Mouse (Mus musculus) layer of hippocampus, adult 9-10 months (tissue): ENCODE data around the gene Cand1.
A peak's percentile ranks its signal among the peaks of the same experiment; 100 is the strongest.

Experiments used
- DNase-seq: peaks from one replicate; pipeline ENCODE4 v3.0.0; 2022; ENCODE audit warnings: low spot score

The Cand1 gene

GRCm38 (mm10) chr10:119211251-119211650 is 28.6 kb downstream of the Cand1 start:
- DNase-seq = no peak

GRCm38 (mm10) chr10:119206309-119206932 is 33.4 kb downstream of the Cand1 start:
- no peak for DNase-seq

GRCm38 (mm10) chr10:119205229-119205628 is 34.6 kb downstream of the Cand1 start:
- DNase-seq = no peak

GRCm38 (mm10) chr10:119204334-119204946 is 35.4 kb downstream of the Cand1 start:
- no peak for DNase-seq

- no peak for DNase-seq
Measured at GRCm38 (mm10) chr10:119199864-119200263, 40.0 kb downstream of the Cand1 start.

- no peak for DNase-seq
Measured at GRCm38 (mm10) chr10:119198186-119198880, 41.5 kb downstream of the Cand1 start.

GRCm38 (mm10) chr10:119197621-119198150 is 42.2 kb downstream of the Cand1 start:
- no peak for DNase-seq

- DNase-seq = no peak
Measured at GRCm38 (mm10) chr10:119192598-119193372, 47.1 kb downstream of the Cand1 start.

- DNase-seq = no peak
Measured at GRCm38 (mm10) chr10:119187720-119188119, 52.1 kb downstream of the Cand1 start.

GRCm38 (mm10) chr10:119169656-119170055 is 70.2 kb downstream of the Cand1 start:
- DNase-seq = no peak

GRCm38 (mm10) chr10:119169237-119169636 is 70.6 kb downstream of the Cand1 start:
- DNase-seq = no peak

- DNase-seq = peak; percentile 12
Measured at GRCm38 (mm10) chr10:119168791-119169190, 71.1 kb downstream of the Cand1 start.

GRCm38 (mm10) chr10:119167858-119168257 is 72.0 kb downstream of the Cand1 start:
- DNase-seq = no peak

GRCm38 (mm10) chr10:119165051-119165450 is 74.8 kb downstream of the Cand1 start:
- no peak for DNase-seq

- DNase-seq = no peak
Measured at GRCm38 (mm10) chr10:119161820-119162382, 78.0 kb downstream of the Cand1 start.

- DNase-seq = no peak
Measured at GRCm38 (mm10) chr10:119160161-119160560, 79.7 kb downstream of the Cand1 start.

- DNase-seq = no peak
Measured at GRCm38 (mm10) chr10:119149261-119149660, 90.6 kb downstream of the Cand1 start.
